32 mouse cellular contexts compared by ENCODE assay signal in genomic region chr2:9283441-9283840, GRCm38 (mm10).
"Had no signal": no experiment of that assay in that cellular context is flagged by ENCODE, and none has a peak within 500 bp of the region (broad histone marks: within the 10 kb centered on the region; RNA-seq: fewer than 3 reads in every experiment).

No protein-coding gene starts in this region.

- H3K9ac ChIP-seq: limb, embryonic 12.5 days; limb, embryonic 13.5 days; limb, embryonic 15.5 days; liver, embryonic 12.5 days; liver, embryonic 13.5 days; liver, embryonic 14.5 days; liver, embryonic 15.5 days; liver, postnatal 0 days; lung, embryonic 14.5 days; lung, embryonic 15.5 days; midbrain, embryonic 12.5 days; midbrain, embryonic 13.5 days; midbrain, embryonic 15.5 days; neural tube, embryonic 12.5 days had no signal

- H3K4me2 ChIP-seq: limb, embryonic 12.5 days; limb, embryonic 13.5 days; limb, embryonic 15.5 days; liver, embryonic 11.5 days; liver, embryonic 12.5 days; liver, embryonic 13.5 days; liver, embryonic 15.5 days; lung, embryonic 14.5 days; lung, embryonic 15.5 days; midbrain, embryonic 11.5 days; midbrain, embryonic 12.5 days; midbrain, embryonic 13.5 days; midbrain, embryonic 15.5 days; neural tube, embryonic 12.5 days had no signal

- DNase-seq: left cerebral cortex, postnatal 4 days; liver; liver, embryonic 13.5 days; liver, postnatal 0 days; lung, adult 18-20 months; lung, adult 2 months; lung, embryonic 14.5 days; lung, postnatal 10 days; lung, postnatal 14 days; lung, postnatal 36 days; lung, postnatal 4 days; midbrain, embryonic 14.5 days had no signal

- H3K9me3 ChIP-seq: limb, embryonic 10.5 days; limb, embryonic 12.5 days; limb, embryonic 13.5 days; limb, embryonic 15.5 days; liver, embryonic 12.5 days; liver, embryonic 13.5 days; liver, embryonic 15.5 days; lung, embryonic 15.5 days; midbrain, embryonic 10.5 days; midbrain, embryonic 12.5 days; midbrain, embryonic 13.5 days; midbrain, embryonic 15.5 days; neural tube, embryonic 12.5 days had no signal

- ATAC-seq: liver, embryonic 12.5 days; liver, postnatal 0 days; lung, postnatal 0 days; midbrain, embryonic 13.5 days; midbrain, embryonic 15.5 days; midbrain, embryonic 16.5 days had no signal

- H3K27me3 ChIP-seq: limb, embryonic 12.5 days; limb, embryonic 13.5 days; limb, embryonic 15.5 days; liver, embryonic 12.5 days; liver, embryonic 13.5 days; liver, embryonic 15.5 days; lung, embryonic 15.5 days; megakaryocyte, embryonic 14.5 days; midbrain, embryonic 12.5 days; midbrain, embryonic 13.5 days; midbrain, embryonic 15.5 days; neural tube, embryonic 12.5 days had no signal

- H3K4me1 ChIP-seq: limb, embryonic 12.5 days; limb, embryonic 13.5 days; limb, embryonic 15.5 days; liver, embryonic 12.5 days; liver, embryonic 13.5 days; liver, embryonic 15.5 days; lung, embryonic 15.5 days; megakaryocyte, embryonic 14.5 days; midbrain, embryonic 10.5 days; midbrain, embryonic 12.5 days; midbrain, embryonic 13.5 days; midbrain, embryonic 15.5 days; neural tube, embryonic 12.5 days had no signal

- H3K36me3 ChIP-seq: limb, embryonic 10.5 days; limb, embryonic 12.5 days; limb, embryonic 13.5 days; limb, embryonic 15.5 days; liver, embryonic 12.5 days; liver, embryonic 13.5 days; liver, embryonic 15.5 days; lung, embryonic 15.5 days; midbrain, embryonic 10.5 days; midbrain, embryonic 12.5 days; midbrain, embryonic 13.5 days; midbrain, embryonic 15.5 days; neural tube, embryonic 12.5 days had no signal

- H3K4me3 ChIP-seq: limb, embryonic 10.5 days; limb, embryonic 12.5 days; limb, embryonic 13.5 days; limb, embryonic 15.5 days; liver, embryonic 12.5 days; liver, embryonic 13.5 days; liver, embryonic 15.5 days; lung, embryonic 15.5 days; megakaryocyte, embryonic 14.5 days; midbrain, embryonic 10.5 days; midbrain, embryonic 12.5 days; midbrain, embryonic 13.5 days; midbrain, embryonic 15.5 days; myocyte; neural tube, embryonic 12.5 days had no signal

- H3K27ac ChIP-seq: limb, embryonic 10.5 days; limb, embryonic 12.5 days; limb, embryonic 13.5 days; limb, embryonic 15.5 days; liver, embryonic 12.5 days; liver, embryonic 13.5 days; liver, embryonic 14.5 days; liver, embryonic 15.5 days; lung, embryonic 15.5 days; macrophage; midbrain, embryonic 10.5 days; midbrain, embryonic 12.5 days; midbrain, embryonic 13.5 days; midbrain, embryonic 15.5 days; neural tube, embryonic 12.5 days had no signal
